8 mouse cellular contexts compared by ENCODE assay signal in the genomic region with DNA sequence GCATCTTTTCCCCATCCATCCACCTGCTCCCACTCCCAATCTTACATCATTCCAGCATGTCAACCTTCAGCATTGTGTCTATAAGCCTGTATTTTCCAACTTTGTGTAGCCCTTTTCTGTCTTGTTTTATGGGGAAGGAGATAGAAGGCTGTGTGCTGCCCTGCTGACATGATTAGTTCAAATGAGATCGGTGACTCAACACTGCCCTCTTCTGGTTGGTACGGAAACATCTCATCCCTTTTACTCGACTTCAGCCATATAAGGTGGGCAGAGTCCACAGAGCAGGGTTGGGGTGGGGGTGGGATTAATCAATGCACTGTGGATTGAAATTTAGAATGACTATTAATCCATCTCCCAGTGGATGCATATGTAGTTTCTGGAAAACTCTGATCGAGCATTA. TPM values are rescaled to one million over a fixed set of nuclear protein-coding genes. Genes with fewer than 3 reads are reported as not detected.
DNase-seq lines count a peak whose midpoint lies in the region; ATAC-seq lines count a peak whose summit lies in the region.

No protein-coding gene starts in this region.

- WGBS in intestine, embryonic 16.5 days = 8% methylated on average over 4 of the region's 4 CpGs
- WGBS in midbrain, embryonic 16.5 days = 6% methylated on average over 4 of the region's 4 CpGs

- ATAC-seq in frontal cortex, adult (ENCODE audit: low TSS enrichment) = peak; percentile 85
- ATAC-seq in intestine, embryonic 16.5 days = peak; percentile 28; the same call in 1 of the 2 replicates
- peak; percentile 66 for ATAC-seq in midbrain, embryonic 16.5 days

- no peaks in the 10 kb centered on the region for H3K9me3 ChIP-seq in intestine, embryonic 16.5 days (ENCODE audit: control insufficient read depth, low read length)
- no peaks in the 10 kb centered on the region for H3K9me3 ChIP-seq in midbrain, embryonic 16.5 days (replicated peaks; ENCODE audit: control insufficient read depth, low read length, poor library complexity, severe bottlenecking)

- H3K27ac ChIP-seq in intestine, embryonic 16.5 days (ENCODE audit: low read length) = no peak overlapping the region
- no peak overlapping the region for H3K27ac ChIP-seq in midbrain, embryonic 16.5 days (ENCODE audit: low read length)

- no peak overlapping the region for H3K4me3 ChIP-seq in intestine, embryonic 16.5 days (ENCODE audit: low read length)
- H3K4me3 ChIP-seq in midbrain, embryonic 16.5 days (ENCODE audit: low read depth, low read length) = no peak overlapping the region

- H3K36me3 ChIP-seq in intestine, embryonic 16.5 days (ENCODE audit: control insufficient read depth, insufficient read depth, low read length) = no peaks in the 10 kb centered on the region
- H3K36me3 ChIP-seq in midbrain, embryonic 16.5 days (ENCODE audit: control insufficient read depth, insufficient read depth, low read length) = no peaks in the 10 kb centered on the region

- intact Hi-C loops in left cerebral cortex, postnatal 25 days (cut with DNase I) = loop anchor here (5.0 kb wide), 4 partner anchors 205 to 680 kb away; a partner anchor contains a TSS

- DNase-seq in urinary bladder, postnatal 36 days (ENCODE audit: low spot score in 2 of 2) = peak; percentile 31 to 37
- DNase-seq in urinary bladder, adult 2 months (ENCODE audit: low spot score) = no peak
- DNase-seq in cerebellum, adult 18-20 months = peak; percentile 42 to 62
- DNase-seq in left cerebral cortex, postnatal 25 days (ENCODE audit: low spot score in 2 of 2) = peak; percentile 67 to 82
- peak; percentile 48 for DNase-seq in testis, postnatal 10 days (ENCODE audit: low spot score)

- no peak overlapping the region for H3K4me2 ChIP-seq in intestine, embryonic 16.5 days (ENCODE audit: low read depth, low read length)
- H3K4me2 ChIP-seq in midbrain, embryonic 16.5 days (ENCODE audit: low read length) = no peak overlapping the region

- H3K9ac ChIP-seq in intestine, embryonic 16.5 days (ENCODE audit: low read depth, low read length) = no peak overlapping the region
- no peak overlapping the region for H3K9ac ChIP-seq in midbrain, embryonic 16.5 days (ENCODE audit: low read depth, low read length)

- no peaks in the 10 kb centered on the region for H3K4me1 ChIP-seq in intestine, embryonic 16.5 days (ENCODE audit: control insufficient read depth, insufficient read depth, low read length)
- no peaks in the 10 kb centered on the region for H3K4me1 ChIP-seq in midbrain, embryonic 16.5 days (ENCODE audit: control insufficient read depth, insufficient read depth, low read length)

- no peaks in the 10 kb centered on the region for H3K27me3 ChIP-seq in intestine, embryonic 16.5 days (replicated peaks; ENCODE audit: control insufficient read depth, insufficient read depth, low read length)
- no peaks in the 10 kb centered on the region for H3K27me3 ChIP-seq in midbrain, embryonic 16.5 days (ENCODE audit: control insufficient read depth, insufficient read depth, low read depth, low read length)

RNA-seq across cellular contexts. Expression of a gene that starts 40.4 kb away (rescaled TPM):
- 19.6 and 22.2 TPM in 2 replicates for polyA plus RNA-seq in urinary bladder, adult 2 months (2012; rRNA removed)
- 54.8 and 54.9 TPM in 2 replicates for polyA plus RNA-seq in intestine, embryonic 16.5 days (2015; fragmentation: Nextera tagmentation; extraction: Ambion mirVana)
- total RNA-seq in left cerebral cortex, postnatal 25 days (2021) = 10 to 100 TPM; 10.1 to 11.6 TPM
- polyA plus RNA-seq in midbrain, embryonic 16.5 days (2015; fragmentation: Nextera tagmentation; extraction: Ambion mirVana) = 27.4 and 32.0 TPM in 2 replicates

RNA-seq across cellular contexts. Expression of a gene that starts 40.8 kb away (rescaled TPM):
- 0.07 and 0.21 TPM in 2 replicates for polyA plus RNA-seq in urinary bladder, adult 2 months (2012; rRNA removed)
- polyA plus RNA-seq in intestine, embryonic 16.5 days (2015; fragmentation: Nextera tagmentation; extraction: Ambion mirVana) = 0.57 and 0.77 TPM in 2 replicates
- 1 to 10 TPM; 6.2 to 7.5 TPM for total RNA-seq in left cerebral cortex, postnatal 25 days (2021)
- 16.3 and 18.9 TPM in 2 replicates for polyA plus RNA-seq in midbrain, embryonic 16.5 days (2015; fragmentation: Nextera tagmentation; extraction: Ambion mirVana)

Comparison
In these comparisons a context has a peak if more than half of its experiments do, and no peak if none do; other contexts are left out.
1. ATAC-seq: peak in every context shown above with its lines; median percentile 85 in frontal cortex, adult; 66 in midbrain, embryonic 16.5 days; 28 in intestine, embryonic 16.5 days.